Mouse (Mus musculus) macrophage (primary cell): ENCODE data around the gene Fahd1. TPM values are rescaled to one million over a fixed set of nuclear protein-coding genes. Genes with fewer than 3 reads are reported as not detected.

ENCODE experiments used
- H3K27ac ChIP-seq: fragments of 350-480 bp; formaldehyde crosslinking; 2 replicates; pipeline ENCODE4 v1.9.0; 2021
- H3K36me3 ChIP-seq: fragments of 350-480 bp; formaldehyde crosslinking; 2 replicates; pipeline ENCODE4 v1.9.0; 2021; ENCODE audit errors: inconsistent target
- H3K4me3 ChIP-seq: fragments of 350-480 bp; formaldehyde crosslinking; 2 replicates; pipeline ENCODE4 v1.9.0; 2021; ENCODE audit errors: inconsistent target
- H3K79me2 ChIP-seq: fragments of 350-480 bp; formaldehyde crosslinking; 2 replicates; pipeline ENCODE4 v1.9.0; 2021; ENCODE audit errors: inconsistent target
- WGBS: methylation state at CpG from one replicate; pipeline ENCODE4 v1.1.7; 2026; ENCODE audit warnings: inconsistent platforms; ENCODE audit not compliant: missing documents; 5-methylcytosine and 5-hydroxymethylcytosine counted together
- polyA plus RNA-seq: library from polyadenylated mRNA; stranded (reverse); fragments of 250-400 nt; gene quantifications from 3 replicates; pipeline ENCODE4 v1.2.4, GENCODE M21; 2018; ENCODE audit warnings: inconsistent platforms

Gene Fahd1
- polyA plus RNA-seq, 1 experiment from 2014 or later = 10.4 TPM

DNA sequence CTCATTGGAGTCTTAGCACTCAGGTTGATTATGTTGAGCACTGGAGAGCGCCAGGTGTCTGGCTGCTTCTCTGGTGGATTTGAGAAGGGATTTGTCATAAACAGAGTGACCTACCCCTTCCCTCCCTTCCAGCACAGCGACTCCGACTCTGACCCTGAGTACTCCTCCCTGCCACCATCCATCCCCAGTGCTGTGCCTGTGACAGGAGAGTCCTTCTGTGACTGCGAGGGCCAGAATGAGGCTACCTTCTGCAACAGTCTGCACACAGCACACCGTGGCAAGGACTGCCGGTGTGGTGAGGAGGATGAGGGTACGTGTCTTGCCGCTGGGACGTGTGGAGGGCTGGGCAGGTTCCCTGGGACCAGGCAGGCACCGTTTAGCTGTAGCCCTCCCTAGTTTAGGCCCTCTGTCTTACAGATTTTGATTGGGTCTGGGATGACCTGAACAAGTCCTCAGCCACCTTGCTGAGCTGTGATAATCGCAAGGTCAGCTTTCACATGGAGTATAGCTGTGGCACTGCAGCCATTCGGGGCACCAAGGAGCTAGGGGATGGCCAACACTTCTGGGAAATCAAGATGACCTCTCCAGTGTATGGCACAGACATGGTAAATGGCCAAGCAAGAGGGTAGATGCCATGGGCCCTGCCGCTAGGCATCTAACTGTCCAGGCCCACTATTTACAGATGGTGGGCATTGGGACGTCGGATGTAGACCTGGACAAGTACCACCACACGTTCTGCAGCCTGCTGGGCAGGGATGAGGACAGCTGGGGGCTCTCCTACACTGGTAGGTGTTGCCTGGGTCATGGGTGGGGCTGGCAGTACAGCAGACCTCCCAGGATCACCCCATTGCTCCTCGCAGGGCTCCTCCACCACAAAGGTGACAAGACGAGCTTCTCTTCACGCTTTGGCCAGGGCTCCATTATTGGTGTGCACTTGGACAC is 40.3 kb upstream of the Fahd1 start:
- peaks cover 36% of the 10 kb centered on the region for H3K36me3 ChIP-seq

DNA sequence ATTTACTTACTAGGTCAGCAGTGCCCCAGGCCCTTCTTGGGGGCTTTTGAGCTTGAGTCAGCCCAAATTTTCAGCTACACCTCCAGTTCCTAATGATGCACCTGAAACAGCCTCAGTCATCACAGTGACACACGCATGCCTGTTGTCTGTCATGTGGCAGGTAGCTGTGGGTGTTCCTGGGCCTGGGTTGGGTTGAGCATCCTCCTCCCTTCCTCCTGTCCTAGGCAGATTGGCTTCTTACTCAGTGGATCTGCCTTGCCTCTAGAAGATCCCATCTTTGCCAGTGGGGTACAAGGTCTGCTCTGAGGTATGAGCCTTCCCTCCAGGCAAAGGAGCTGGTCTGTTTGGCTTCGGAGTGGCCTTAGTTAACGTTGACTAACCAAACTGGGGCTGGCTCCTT is 38.7 kb upstream of the Fahd1 start:
- H3K4me3 ChIP-seq = no peak overlapping the region
- H3K79me2 ChIP-seq = peaks cover 51% of the 10 kb centered on the region
- H3K36me3 ChIP-seq = peaks cover 42% of the 10 kb centered on the region
- 97% methylated on average over 3 of the region's 3 CpGs for WGBS
- no peak overlapping the region for H3K27ac ChIP-seq

More for the DNA sequence above, 40.3 kb upstream of the Fahd1 start:
- 91% methylated on average over 19 of the region's 19 CpGs for WGBS
- H3K27ac ChIP-seq = no peak overlapping the region
- no peak overlapping the region for H3K4me3 ChIP-seq
- peaks cover 48% of the 10 kb centered on the region for H3K79me2 ChIP-seq

DNA sequence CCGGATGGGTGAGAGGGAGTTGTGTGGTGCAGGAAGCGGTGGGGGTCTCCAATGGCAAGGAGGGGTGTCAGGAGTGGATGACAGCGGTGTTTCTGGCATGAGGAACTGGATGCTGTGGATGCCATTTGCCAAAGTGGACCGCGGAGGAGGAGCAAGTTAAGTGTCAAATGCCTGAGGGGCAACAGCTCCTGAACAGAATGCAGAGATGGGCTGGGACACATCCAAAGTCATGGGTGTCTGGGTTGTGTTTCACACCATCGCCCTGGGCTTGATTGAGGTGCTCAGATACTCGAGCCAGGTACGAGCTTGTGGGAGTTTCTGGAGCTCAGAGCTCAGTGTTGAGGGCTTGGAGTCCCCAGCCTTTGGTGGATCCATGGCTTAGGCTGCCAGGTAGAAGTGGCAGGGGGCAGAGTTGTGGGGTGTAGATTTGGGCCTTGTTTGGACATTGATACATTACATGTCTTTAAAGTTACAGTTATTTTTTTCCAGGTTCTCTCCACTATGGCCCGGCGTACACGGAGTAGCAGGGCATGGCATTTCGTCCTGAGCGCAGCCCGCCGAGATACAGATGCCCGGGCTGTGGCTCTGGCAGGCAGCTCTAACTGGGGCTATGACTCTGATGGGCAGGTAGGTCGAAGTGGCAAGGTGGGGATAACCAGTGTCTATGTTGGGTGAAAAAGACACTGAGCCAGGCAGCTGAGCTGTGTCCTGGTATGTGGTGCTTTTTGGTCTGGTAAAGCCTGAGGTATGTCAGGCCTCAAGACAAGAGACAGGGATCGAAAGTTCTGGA is 37.3 kb upstream of the Fahd1 start:
- WGBS = 64% methylated on average over 18 of the region's 18 CpGs
- peak overlapping the region; percentile 28; the same call in 1 of the 2 replicates for H3K27ac ChIP-seq
- peak overlapping the region; percentile 84 for H3K4me3 ChIP-seq
- peaks cover 44% of the 10 kb centered on the region for H3K36me3 ChIP-seq
- H3K79me2 ChIP-seq = peaks cover 44% of the 10 kb centered on the region

DNA sequence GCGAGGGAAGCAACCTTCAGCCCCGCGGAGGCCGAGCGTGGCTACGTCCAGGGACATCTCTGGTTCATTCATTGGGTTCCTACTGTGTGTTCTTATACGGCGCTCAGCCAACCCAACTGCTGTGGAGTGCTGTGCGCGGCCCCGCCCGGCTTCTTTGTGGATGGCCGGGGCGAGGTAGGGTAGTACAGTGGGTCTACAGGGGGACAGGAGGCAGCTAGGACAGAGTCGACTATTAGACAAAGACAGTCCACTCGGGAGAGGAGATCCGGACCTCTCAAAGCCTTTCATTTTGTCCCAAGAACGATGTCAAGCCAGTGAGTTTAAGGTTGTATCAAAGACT is 36.7 kb upstream of the Fahd1 start:
- H3K36me3 ChIP-seq = peaks cover 40% of the 10 kb centered on the region
- WGBS = under 1% methylated on average over 18 of the region's 18 CpGs
- peak overlapping the region; percentile 28 for H3K27ac ChIP-seq
- peak overlapping the region; percentile 84 for H3K4me3 ChIP-seq
- H3K79me2 ChIP-seq = peaks cover 44% of the 10 kb centered on the region

DNA sequence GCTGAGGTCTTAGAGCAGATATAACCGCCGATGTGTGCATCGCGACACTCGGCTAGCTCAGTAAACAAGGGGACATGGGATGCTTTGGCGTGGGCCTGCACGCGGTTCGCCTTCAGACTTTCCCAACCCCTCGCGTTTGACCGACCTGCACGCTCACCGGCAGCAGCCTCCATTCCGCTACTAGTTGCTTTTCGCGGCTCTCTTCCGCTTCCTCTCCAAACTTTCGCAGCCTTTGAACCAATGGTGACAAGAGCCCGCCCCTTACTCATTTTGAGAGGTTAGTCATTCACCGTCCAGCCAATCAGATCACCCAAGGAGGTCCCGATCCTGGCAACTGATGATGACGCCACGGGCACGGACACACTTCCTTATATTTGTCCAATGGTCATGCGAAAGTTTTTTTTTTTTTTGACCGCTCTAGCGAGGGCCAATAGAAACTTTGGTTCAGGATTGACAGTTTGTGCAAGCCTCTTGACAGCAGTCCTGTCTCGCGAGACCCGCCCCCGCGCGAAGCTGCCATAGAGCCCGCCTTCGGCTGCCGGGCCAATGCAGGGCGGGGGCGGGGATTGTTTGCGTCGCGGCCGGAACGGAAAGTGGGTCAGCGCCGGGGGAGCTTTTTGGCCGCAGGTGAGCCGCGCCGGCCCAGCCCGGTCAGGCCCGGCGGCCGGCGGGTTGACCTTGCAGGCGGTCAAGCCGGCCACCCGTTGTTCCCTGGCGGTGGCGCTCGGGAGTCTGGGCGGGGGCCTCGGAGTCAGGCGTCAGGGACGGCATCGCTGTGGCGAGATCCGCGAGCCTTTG is 36.2 kb upstream of the Fahd1 start, which contains the start of the genes Nubp2 and Spsb3:
Nubp2 (minus strand) TSS at position 216 of the 798 bp plus-strand sequence.
Spsb3 (plus strand) TSS at position 510 of the 798 bp plus-strand sequence.
- H3K27ac ChIP-seq = peak within 1 kb of the TSS; percentile 55
- WGBS = under 1% methylated on average over 69 of the region's 69 CpGs
- peaks cover 34% of the 10 kb centered on the region for H3K36me3 ChIP-seq
- peaks cover 44% of the 10 kb centered on the region for H3K79me2 ChIP-seq
- H3K4me3 ChIP-seq = peak within 1 kb of the TSS; percentile 100

DNA sequence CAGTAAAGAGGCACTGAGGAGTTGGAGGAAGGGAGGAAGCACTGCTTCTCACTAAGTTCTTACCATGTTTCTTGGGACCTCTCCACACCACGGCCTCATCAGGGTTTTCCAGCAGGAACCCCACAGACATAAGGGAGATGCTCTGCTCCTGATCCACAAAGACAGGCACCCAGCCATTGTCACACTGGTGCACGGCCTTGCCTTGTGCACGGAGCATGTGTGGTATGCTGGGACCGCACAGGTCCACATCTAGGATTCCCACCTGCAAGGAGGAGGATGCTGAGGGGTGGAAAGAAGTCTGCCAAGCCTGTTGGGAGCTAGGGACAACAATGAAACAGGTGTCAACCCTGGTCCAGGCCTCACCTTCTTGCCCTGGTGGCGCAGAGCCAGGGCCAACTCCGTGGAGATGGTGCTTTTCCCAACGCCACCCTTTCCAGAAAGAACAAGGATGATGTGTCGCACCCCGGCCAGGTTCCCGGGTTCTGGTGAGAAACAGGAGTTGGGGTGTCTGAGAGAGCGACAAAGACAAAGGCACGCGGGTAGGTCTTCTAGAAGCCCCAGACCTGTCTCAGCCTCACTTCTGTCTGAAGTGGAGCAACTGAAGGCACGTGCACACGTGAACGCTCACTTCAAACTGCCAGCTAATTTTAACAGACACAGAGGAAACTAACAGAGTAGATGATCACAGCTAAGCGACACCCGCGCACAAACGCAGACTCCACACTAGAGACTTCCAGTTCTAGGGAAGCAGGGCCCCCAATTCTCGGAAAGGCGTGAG is 35.4 kb upstream of the Fahd1 start:
- Histone ChIP-seq H3K4me3 (peak overlapping the region; percentile 100), H3K36me3 (peaks cover 26% of the 10 kb centered on the region), H3K79me2 (peaks cover 44% of the 10 kb centered on the region), H3K27ac (peak overlapping the region; percentile 55)
- WGBS = 27% methylated on average over 18 of the region's 22 CpGs

DNA sequence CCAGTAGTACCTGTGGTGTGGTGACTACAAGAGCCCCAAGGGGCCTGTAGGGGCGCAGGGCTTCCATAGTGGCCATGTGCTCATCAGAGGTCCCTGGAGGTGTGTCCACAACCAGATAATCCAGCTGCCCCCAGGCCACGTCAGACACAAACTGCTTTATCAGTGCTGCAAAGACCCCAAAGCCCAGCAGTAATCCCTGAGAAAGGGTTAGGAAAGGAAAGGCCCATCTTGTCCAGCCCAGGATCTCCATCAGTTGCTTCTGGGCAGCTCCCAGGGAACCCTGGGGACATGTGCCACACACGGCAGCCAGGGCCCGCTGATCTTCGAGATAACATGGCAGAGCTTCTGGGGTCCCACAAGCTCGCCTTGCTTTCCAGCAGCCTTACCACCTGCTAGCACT is 34.2 kb upstream of the Fahd1 start:
- Histone ChIP-seq H3K79me2 (peaks cover 44% of the 10 kb centered on the region), H3K27ac (no peak overlapping the region), H3K4me3 (no peak overlapping the region), H3K36me3 (peaks cover 21% of the 10 kb centered on the region)
- WGBS = 94% methylated on average over 6 of the region's 6 CpGs

DNA sequence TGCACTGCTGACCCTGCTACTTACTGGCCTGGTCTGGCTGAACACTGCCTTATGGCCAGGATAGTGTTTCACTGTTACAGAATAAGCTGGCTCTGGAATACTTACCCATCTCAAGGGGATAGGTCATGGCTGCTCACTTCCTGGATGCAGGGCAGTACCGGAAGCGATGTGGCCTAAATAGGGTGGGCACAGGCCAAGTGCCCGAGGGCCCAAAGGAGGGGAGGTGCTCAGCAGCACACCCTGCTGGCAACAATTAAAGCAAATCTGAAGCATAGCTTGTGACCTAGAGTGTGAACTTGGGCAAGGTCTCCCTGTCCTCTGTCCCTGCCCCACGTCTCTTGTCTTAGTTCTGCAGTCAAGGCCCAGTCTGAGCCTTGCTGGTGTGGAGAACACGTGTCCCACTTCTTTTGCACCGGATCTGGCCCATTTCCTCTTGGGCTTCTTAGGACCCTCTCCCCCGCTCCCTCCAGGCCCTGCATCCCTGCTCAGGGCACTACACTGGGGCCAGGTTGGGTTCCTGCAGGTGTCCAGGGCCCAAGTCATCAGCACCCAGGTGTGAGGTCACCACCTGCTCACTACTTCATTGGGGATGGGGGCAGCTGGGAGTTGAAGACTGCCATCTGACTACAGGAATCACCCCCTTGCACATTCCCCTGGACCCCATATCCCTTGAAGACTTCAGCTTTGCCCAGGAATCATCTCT is 31.7 kb upstream of the Fahd1 start:
- H3K4me3 ChIP-seq = no peak overlapping the region
- H3K36me3 ChIP-seq = peaks cover 21% of the 10 kb centered on the region
- 42% methylated on average over 7 of the region's 7 CpGs for WGBS
- no peak overlapping the region for H3K27ac ChIP-seq
- peaks cover 21% of the 10 kb centered on the region for H3K79me2 ChIP-seq

DNA sequence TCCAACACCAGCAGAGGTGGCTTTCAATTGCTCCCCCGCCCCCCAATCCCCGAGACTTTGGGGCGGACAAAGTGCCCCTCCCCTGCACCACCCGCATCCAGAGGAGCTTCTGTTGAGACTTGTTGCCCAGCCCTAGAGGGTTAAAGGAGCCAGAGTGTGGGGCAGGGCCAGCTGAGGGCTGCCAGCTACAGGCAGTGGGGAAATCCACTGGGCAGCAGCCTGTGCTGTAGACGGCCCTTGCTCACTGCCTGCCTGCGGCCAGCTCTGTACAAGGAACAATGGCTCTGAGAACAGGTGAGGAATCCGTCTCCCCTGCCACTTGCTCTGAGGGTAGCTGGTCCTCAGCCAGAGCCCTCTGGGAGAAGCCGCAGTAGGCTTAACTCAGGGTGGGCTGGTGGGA is 28.4 kb upstream of the Fahd1 start:
- H3K79me2 ChIP-seq = no peaks in the 10 kb centered on the region
- no peak overlapping the region for H3K4me3 ChIP-seq
- 90% methylated on average over 8 of the region's 8 CpGs for WGBS
- no peak overlapping the region for H3K27ac ChIP-seq
- peaks cover 12% of the 10 kb centered on the region for H3K36me3 ChIP-seq

DNA sequence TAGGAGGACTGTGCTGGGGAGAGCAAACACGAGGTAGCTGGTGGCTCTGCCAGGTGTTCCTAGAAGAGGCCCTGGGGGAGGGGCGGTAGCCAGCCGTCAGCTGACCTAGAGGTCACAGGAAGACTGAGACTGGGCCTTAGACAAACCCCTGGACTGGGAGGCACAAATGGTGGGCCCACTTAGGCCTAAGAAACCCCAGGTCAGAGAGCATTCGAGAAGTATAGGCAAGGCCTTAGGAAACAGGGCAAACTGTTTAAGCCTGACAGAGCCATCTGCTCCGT is 27.9 kb upstream of the Fahd1 start:
- 74% methylated on average over 5 of the region's 5 CpGs for WGBS
- no peak overlapping the region for H3K27ac ChIP-seq
- H3K36me3 ChIP-seq = peaks cover 8% of the 10 kb centered on the region
- no peaks in the 10 kb centered on the region for H3K79me2 ChIP-seq
- no peak overlapping the region for H3K4me3 ChIP-seq

DNA sequence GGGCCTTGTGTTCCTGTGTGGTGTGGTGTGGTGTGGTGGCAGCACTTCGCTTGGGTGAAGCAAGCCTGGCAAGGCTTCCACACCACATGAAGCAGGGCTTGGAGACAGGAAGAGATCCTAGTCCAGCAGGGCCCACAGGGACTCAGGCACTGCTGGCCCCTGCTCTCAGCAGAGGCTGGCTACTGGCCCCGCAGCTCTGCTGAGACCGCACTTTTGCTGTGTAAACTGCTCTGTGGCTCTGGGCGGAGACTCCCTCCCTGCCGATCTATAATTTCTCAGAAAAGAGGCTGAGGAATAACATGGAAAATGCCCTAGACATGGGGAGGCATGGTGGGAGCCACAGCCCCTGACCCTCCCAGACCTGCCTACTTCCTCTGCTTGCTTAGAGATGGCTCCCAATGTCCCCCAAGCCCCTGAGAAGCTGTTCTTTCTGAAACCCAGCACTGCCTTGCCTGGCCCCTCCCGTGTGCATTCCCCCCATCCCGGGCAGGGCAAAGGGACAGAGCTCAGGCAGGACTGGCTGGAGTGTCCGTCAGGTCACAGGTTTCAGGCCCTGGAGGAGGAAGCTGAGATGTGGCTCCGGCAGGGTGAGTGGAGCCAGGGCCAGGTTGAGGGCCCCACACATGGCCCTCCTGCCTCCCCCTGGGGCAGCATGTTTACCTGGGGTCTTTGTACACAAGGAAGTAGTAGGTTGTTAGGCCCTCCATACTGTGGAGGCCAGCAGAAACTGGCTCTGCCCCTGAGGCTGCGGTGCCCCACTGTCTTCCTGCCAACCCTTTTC is 27.4 kb upstream of the Fahd1 start:
- WGBS = 84% methylated on average over 10 of the region's 10 CpGs
- peaks cover 2% of the 10 kb centered on the region; the same call in 1 of the 2 replicates for H3K36me3 ChIP-seq
- no peak overlapping the region for H3K27ac ChIP-seq
- no peak overlapping the region for H3K4me3 ChIP-seq
- no peaks in the 10 kb centered on the region for H3K79me2 ChIP-seq

DNA sequence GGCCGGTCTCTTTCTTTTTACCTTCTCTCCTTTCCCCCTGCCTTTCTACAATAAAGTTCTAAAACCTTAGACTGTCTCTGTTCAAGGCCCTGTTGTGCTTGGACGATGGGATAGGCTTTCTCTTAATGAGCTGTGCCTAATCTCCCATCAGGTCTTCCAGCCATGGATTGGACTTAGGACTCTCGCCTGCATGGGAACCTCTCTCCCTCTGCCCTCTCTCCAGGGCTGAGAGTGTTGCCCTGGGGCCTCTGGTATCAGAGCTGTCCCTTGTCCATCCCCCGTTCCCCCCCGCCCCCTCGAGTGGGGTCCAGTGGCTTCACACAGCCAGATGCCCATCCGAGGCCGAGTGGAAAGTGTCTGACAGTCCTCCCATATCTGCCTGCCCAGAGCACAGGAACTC is 24.8 kb upstream of the Fahd1 start:
- WGBS = 84% methylated on average over 8 of the region's 8 CpGs
- Histone ChIP-seq H3K79me2 (no peaks in the 10 kb centered on the region), H3K4me3 (no peak overlapping the region), H3K27ac (no peak overlapping the region), H3K36me3 (no peaks in the 10 kb centered on the region)

DNA sequence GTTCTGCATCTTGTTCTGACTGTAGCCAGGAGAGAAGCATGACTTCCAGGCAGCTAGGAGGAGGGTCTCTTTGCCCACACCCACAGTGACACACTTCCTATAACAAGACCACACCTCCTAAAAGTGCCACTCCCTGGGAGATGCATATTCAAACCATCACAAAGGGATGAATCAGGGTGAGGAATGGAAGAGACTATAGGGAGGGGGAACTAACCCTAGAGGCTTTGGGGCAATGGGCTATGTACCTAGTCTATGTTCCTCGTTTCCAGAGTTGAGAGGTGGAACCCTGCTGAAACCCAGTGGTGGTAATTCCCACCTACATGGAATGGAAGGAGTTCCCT is 24.2 kb upstream of the Fahd1 start:
- H3K4me3 ChIP-seq = no peak overlapping the region
- 39% methylated on average over 1 of the region's 1 CpGs for WGBS
- H3K27ac ChIP-seq = no peak overlapping the region
- no peaks in the 10 kb centered on the region for H3K36me3 ChIP-seq
- H3K79me2 ChIP-seq = no peaks in the 10 kb centered on the region
